Mouse (Mus musculus): ENCODE data around the gene Gm26992. TPM values are rescaled to one million over a fixed set of nuclear protein-coding genes. Genes with fewer than 3 reads are reported as not detected.
A peak's percentile ranks its signal among the peaks of the same experiment; 100 is the strongest.

Gm26992 gene
- polyA plus RNA-seq, 1 experiment from 2014 or later, result not detected

DNA sequence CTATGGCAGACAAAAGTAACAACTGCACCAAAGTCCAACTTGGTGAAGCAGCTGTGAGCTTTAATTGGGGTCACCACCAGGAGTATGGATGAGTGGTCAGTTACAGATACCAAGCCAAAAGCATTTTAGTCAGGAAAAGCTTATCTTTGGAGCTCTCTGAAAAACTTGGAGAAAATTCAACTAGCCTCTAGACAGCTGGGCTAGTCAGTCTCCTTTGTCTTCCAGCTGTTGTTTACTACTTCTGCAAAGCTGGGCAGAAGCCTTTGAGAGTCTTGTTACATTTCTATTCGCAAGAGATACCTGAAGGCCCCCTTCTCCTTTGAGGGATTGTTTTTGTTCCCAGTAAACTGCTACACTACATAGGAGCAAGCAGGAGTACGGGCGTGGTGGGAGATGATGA lies 97.7 kb downstream of the Gm26992 start:
- Histone ChIP-seq H3K27ac (replicated peaks) (no peak overlapping the region), H3K9ac (replicated peaks) (no peak overlapping the region), H3K27me3 (replicated peaks) (no peaks in the 10 kb centered on the region), H3K9me3 (replicated peaks) (no peaks in the 10 kb centered on the region), H3K4me1 (no peaks in the 10 kb centered on the region), H3K4me2 (no peak overlapping the region), H3K4me3 (replicated peaks) (no peak overlapping the region), H3K36me3 (no peaks in the 10 kb centered on the region)
- ATAC-seq (ENCODE audit: low FRiP score), result no peak
- 85% methylated on average over 3 of the region's 3 CpGs for WGBS

GRCm38 (mm10) chrX:103521221-103521716 lies 99.5 kb downstream of the Gm26992 start:
- WGBS, result 79% methylated on average over 4 of the region's 4 CpGs
- ATAC-seq (ENCODE audit: low FRiP score), result no peak

GRCm38 (mm10) chrX:103529185-103529584 lies 107.4 kb downstream of the Gm26992 start:
- H3K27me3 ChIP-seq (replicated peaks), result no peaks in the 10 kb centered on the region
- no peak overlapping the region for H3K9ac ChIP-seq (replicated peaks)
- H3K4me3 ChIP-seq (replicated peaks), result peak overlapping the region; percentile 19
- H3K36me3 ChIP-seq, result no peaks in the 10 kb centered on the region
- H3K4me2 ChIP-seq, result peak overlapping the region; percentile 49
- ATAC-seq (ENCODE audit: low FRiP score), result peak; percentile 82
- 0 out of 2 replicates have a peak overlapping the region, but pooled peaks have one; percentile 28 for H3K27ac ChIP-seq (replicated peaks)
- H3K9me3 ChIP-seq (replicated peaks), result no peaks in the 10 kb centered on the region
- under 1% methylated on average over 22 of the region's 23 CpGs for WGBS
- peaks cover 14% of the 10 kb centered on the region for H3K4me1 ChIP-seq

More at GRCm38 (mm10) chrX:103521221-103521716, 99.5 kb downstream of the Gm26992 start:
- Histone ChIP-seq H3K9ac (replicated peaks) (no peak overlapping the region), H3K4me3 (replicated peaks) (no peak overlapping the region), H3K27me3 (replicated peaks) (no peaks in the 10 kb centered on the region), H3K9me3 (replicated peaks) (no peaks in the 10 kb centered on the region), H3K4me1 (no peaks in the 10 kb centered on the region), H3K4me2 (no peak overlapping the region), H3K27ac (replicated peaks) (no peak overlapping the region), H3K36me3 (no peaks in the 10 kb centered on the region)

Other genes starting within 250 kb of the Gm26992 start
- 112 and 129 TPM in 2 replicates for gene Nap1l2, start 235.4 kb upstream of the Gm26992 start, polyA plus RNA-seq (2015; fragmentation: Nextera tagmentation; extraction: Ambion mirVana)
- not detected in 2 replicates for gene Cdx4, start 100.6 kb upstream of the Gm26992 start, polyA plus RNA-seq (2015; fragmentation: Nextera tagmentation; extraction: Ambion mirVana)
- 6.2 and 8.1 TPM in 2 replicates for gene Chic1, start 65.5 kb upstream of the Gm26992 start, polyA plus RNA-seq (2015; fragmentation: Nextera tagmentation; extraction: Ambion mirVana)
- gene Tsx, start 7.5 kb upstream of the Gm26992 start, polyA plus RNA-seq (2015; fragmentation: Nextera tagmentation; extraction: Ambion mirVana), result 0.26 and 0.46 TPM in 2 replicates
- not detected in 2 replicates for gene Zcchc13, start 208.6 kb downstream of the Gm26992 start, polyA plus RNA-seq (2015; fragmentation: Nextera tagmentation; extraction: Ambion mirVana)